Mouse (Mus musculus) hindbrain, embryonic 12.5 days (tissue): ENCODE data around the gene Rcan2. TPM values are rescaled to one million over a fixed set of nuclear protein-coding genes. Genes with fewer than 3 reads are reported as not detected.
A peak's percentile ranks its signal among the peaks of the same experiment; 100 is the strongest.

Experiments used
- ATAC-seq: fragments of 200-750 bp; cut with Nextera tagmentation; 2 replicates; pipeline ENCODE4 v1.8.0; 2017; ENCODE audit warnings: moderate TSS enrichment; ENCODE audit not compliant: low FRiP score
- H3K27ac ChIP-seq: fragments of 300-500 bp; sonication (generic); 2 replicates; pipeline ENCODE4 v1.5.1; 2016; ENCODE audit warnings: mild to moderate bottlenecking
- H3K27me3 ChIP-seq: fragments of 300-500 bp; sonication (generic); 2 replicates; pipeline ENCODE4 v1.6.1; 2016; ENCODE audit warnings: mild to moderate bottlenecking
- H3K36me3 ChIP-seq: fragments of 300-500 bp; sonication (generic); 2 replicates; pipeline ENCODE4 v1.6.1; 2016; ENCODE audit warnings: mild to moderate bottlenecking
- H3K4me1 ChIP-seq: fragments of 300-500 bp; sonication (generic); 2 replicates; pipeline ENCODE4 v1.6.1; 2016
- H3K4me2 ChIP-seq: fragments of 300-500 bp; sonication (generic); replicated peaks from 2 replicates; pipeline ENCODE4 v1.6.1; 2016; ENCODE audit warnings: mild to moderate bottlenecking
- H3K4me3 ChIP-seq: fragments of 300-500 bp; sonication (generic); 2 replicates; pipeline ENCODE4 v1.5.1; 2016; ENCODE audit warnings: mild to moderate bottlenecking
- H3K9ac ChIP-seq: fragments of 300-500 bp; sonication (generic); 2 replicates; pipeline ENCODE4 v1.6.1; 2016; ENCODE audit warnings: mild to moderate bottlenecking, moderate library complexity
- H3K9me3 ChIP-seq: fragments of 300-500 bp; sonication (generic); replicated peaks from 2 replicates; pipeline ENCODE4 v1.6.1; 2016; ENCODE audit warnings: mild to moderate bottlenecking
- WGBS: fragments of 180-500 bp; shearing (Covaris S2); methylation state at CpG from one replicate; pipeline ENCODE4 v1.1.7; 2016; 5-methylcytosine and 5-hydroxymethylcytosine counted together
- polyA plus RNA-seq: library from polyadenylated mRNA; unstranded; fragments of >200 nt; fragmentation: Nextera tagmentation; extraction: Ambion mirVana; gene quantifications from 2 replicates; pipeline ENCODE4 v1.2.1, GENCODE M21; 2016

Gene Rcan2
- polyA plus RNA-seq, 1 experiment from 2014 or later, result 51.9 TPM

GRCm38 (mm10) chr17:44029616-44030015 is 228.5 kb downstream of the Rcan2 start:
- ATAC-seq, result no peak

DNA sequence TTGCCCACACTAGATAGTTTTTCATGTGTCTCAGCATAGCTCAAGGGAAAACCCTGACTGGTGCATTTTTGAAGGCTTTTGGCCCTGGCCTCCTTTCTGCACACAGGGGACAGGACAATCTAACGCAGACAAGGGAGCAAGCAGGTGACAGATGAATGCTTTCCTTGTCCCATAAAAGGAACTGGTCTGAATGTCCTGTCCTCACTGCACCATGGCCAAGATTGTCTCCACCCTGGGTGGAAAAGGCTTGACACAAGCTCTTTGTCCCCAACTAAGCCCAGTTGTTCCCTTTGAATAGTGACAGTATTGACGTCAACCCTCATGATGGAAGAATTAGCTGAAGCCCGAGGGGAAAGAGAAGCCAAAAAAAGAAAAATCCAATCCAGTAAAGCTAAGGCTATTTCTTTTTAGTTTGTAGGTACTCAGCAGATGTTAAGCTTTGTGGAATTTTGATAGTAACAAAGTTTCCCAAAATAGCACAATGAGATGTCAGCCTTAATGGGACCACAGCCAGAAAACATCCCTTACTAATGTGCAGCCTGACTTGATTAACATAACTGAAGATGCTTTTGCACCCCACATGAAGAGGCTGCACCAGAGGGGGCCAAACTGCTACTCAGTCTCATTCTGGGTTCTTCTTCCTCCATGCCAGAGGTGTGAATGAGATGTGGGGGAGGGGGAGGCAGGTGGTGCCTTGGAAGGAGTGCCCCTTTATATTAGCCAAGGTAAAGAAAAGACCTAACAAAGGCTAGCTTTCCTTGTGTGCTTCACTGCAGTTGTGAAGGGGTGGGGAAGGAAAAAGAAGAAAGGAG is 229.8 kb downstream of the Rcan2 start:
- Histone ChIP-seq H3K4me2 (no peak overlapping the region), H3K27ac (no peak overlapping the region), H3K36me3 (no peaks in the 10 kb centered on the region), H3K4me1 (peaks cover 14% of the 10 kb centered on the region), H3K27me3 (no peaks in the 10 kb centered on the region), H3K9me3 (no peaks in the 10 kb centered on the region), H3K4me3 (no peak overlapping the region), H3K9ac (no peak overlapping the region)
- whole genome bisulfite sequencing, result 38% methylated on average over 3 of the region's 3 CpGs
- ATAC-seq, result no peak

More at GRCm38 (mm10) chr17:44029616-44030015, 228.5 kb downstream of the Rcan2 start:
- H3K4me3 ChIP-seq, result no peak overlapping the region
- WGBS, result 70% methylated on average over 5 of the region's 5 CpGs
- H3K9ac ChIP-seq, result no peak overlapping the region
- no peaks in the 10 kb centered on the region for H3K9me3 ChIP-seq
- H3K27me3 ChIP-seq, result no peaks in the 10 kb centered on the region
- H3K27ac ChIP-seq, result no peak overlapping the region
- peaks cover 19% of the 10 kb centered on the region for H3K4me1 ChIP-seq
- H3K4me2 ChIP-seq, result no peak overlapping the region
- H3K36me3 ChIP-seq, result no peaks in the 10 kb centered on the region

- 84% methylated on average over 1 of the region's 1 CpGs for WGBS
Observed at GRCm38 (mm10) chr17:44035005-44035404, 233.9 kb downstream of the Rcan2 start.

GRCm38 (mm10) chr17:44038656-44039055 is 237.5 kb downstream of the Rcan2 start:
- WGBS, result 60% methylated on average over 9 of the region's 9 CpGs
- ATAC-seq, result peak; percentile 46; the same call in 1 of the 2 replicates

More at GRCm38 (mm10) chr17:44035005-44035404, 233.9 kb downstream of the Rcan2 start:
- H3K4me2 ChIP-seq, result no peak overlapping the region
- H3K4me1 ChIP-seq, result peaks cover 9% of the 10 kb centered on the region
- H3K27me3 ChIP-seq, result no peaks in the 10 kb centered on the region
- no peak overlapping the region for H3K27ac ChIP-seq
- no peak overlapping the region for H3K9ac ChIP-seq
- H3K9me3 ChIP-seq, result no peaks in the 10 kb centered on the region
- H3K36me3 ChIP-seq, result no peaks in the 10 kb centered on the region
- H3K4me3 ChIP-seq, result no peak overlapping the region
- no peak for ATAC-seq

DNA sequence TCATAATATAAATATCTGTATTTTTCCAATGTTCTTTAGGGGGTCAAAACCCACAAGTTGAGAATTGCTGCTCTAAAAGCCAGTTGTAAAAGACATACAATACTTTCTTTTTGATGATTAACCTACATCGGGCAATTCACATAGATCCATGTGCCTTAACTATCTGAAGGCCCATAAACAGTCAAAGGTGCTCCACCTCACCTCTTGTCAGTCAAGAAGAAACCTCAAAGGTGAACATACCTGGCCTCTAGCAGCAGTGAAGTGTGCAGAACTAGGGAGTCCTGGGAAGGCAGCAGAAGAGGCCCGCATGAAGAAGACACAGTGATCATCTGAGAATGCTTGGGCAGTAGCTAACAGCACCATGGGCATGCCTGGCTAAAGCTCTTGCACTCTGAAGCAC is 239.3 kb downstream of the Rcan2 start:
- no peak overlapping the region for H3K4me2 ChIP-seq
- no peaks in the 10 kb centered on the region for H3K27me3 ChIP-seq
- H3K4me3 ChIP-seq, result no peak overlapping the region
- H3K27ac ChIP-seq, result no peak overlapping the region
- H3K4me1 ChIP-seq, result no peaks in the 10 kb centered on the region
- H3K36me3 ChIP-seq, result no peaks in the 10 kb centered on the region
- H3K9ac ChIP-seq, result no peak overlapping the region
- WGBS, result 86% methylated on average over 2 of the region's 2 CpGs
- ATAC-seq, result no peak
- H3K9me3 ChIP-seq, result no peaks in the 10 kb centered on the region

More at GRCm38 (mm10) chr17:44038656-44039055, 237.5 kb downstream of the Rcan2 start:
- Histone ChIP-seq H3K4me2 (no peak overlapping the region), H3K4me3 (no peak overlapping the region), H3K9ac (no peak overlapping the region), H3K27me3 (no peaks in the 10 kb centered on the region), H3K9me3 (no peaks in the 10 kb centered on the region), H3K4me1 (no peaks in the 10 kb centered on the region), H3K27ac (no peak overlapping the region), H3K36me3 (no peaks in the 10 kb centered on the region)

GRCm38 (mm10) chr17:44042301-44042700 is 241.2 kb downstream of the Rcan2 start:
- no peak overlapping the region for H3K9ac ChIP-seq
- no peaks in the 10 kb centered on the region for H3K36me3 ChIP-seq
- no peak for ATAC-seq
- H3K27ac ChIP-seq, result no peak overlapping the region
- no peaks in the 10 kb centered on the region for H3K9me3 ChIP-seq
- no peak overlapping the region for H3K4me2 ChIP-seq
- H3K4me3 ChIP-seq, result no peak overlapping the region
- no peaks in the 10 kb centered on the region for H3K27me3 ChIP-seq
- WGBS, result 79% methylated on average over 2 of the region's 2 CpGs
- H3K4me1 ChIP-seq, result no peaks in the 10 kb centered on the region

- Histone ChIP-seq H3K9ac (no peak overlapping the region), H3K27ac (no peak overlapping the region), H3K9me3 (no peaks in the 10 kb centered on the region), H3K4me3 (no peak overlapping the region), H3K27me3 (no peaks in the 10 kb centered on the region), H3K36me3 (no peaks in the 10 kb centered on the region), H3K4me1 (no peaks in the 10 kb centered on the region), H3K4me2 (no peak overlapping the region)
- ATAC-seq, result no peak
- 88% methylated on average over 8 of the region's 8 CpGs for WGBS
Observed at GRCm38 (mm10) chr17:44042861-44043260, 241.7 kb downstream of the Rcan2 start.

DNA sequence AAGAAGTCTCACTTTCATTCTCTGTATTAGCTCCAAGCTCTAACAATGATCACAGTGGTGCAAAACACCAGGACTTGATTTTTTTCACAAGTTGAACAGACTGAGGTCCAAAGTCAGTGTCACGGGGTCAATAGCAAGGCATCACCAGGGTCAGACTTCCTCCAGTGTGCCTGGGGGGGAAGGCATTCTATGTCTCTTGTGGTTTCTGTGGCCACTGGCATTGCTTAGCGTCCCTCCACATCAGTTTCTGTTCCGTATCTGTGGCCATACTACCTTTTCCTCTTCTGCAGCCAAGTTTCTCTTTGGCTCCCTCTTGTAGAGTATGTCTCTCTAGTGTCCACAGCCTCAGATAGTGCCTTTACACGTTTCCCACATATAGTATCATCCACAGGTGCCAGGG is 252.3 kb downstream of the Rcan2 start:
- no peaks in the 10 kb centered on the region for H3K36me3 ChIP-seq
- no peak overlapping the region for H3K9ac ChIP-seq
- H3K27ac ChIP-seq, result no peak overlapping the region
- H3K4me2 ChIP-seq, result no peak overlapping the region
- no peak overlapping the region for H3K4me3 ChIP-seq
- ATAC-seq, result no peak
- no peaks in the 10 kb centered on the region for H3K27me3 ChIP-seq
- no peaks in the 10 kb centered on the region for H3K9me3 ChIP-seq
- WGBS, result 80% methylated on average over 4 of the region's 4 CpGs
- H3K4me1 ChIP-seq, result no peaks in the 10 kb centered on the region

GRCm38 (mm10) chr17:44057123-44057522 is 256.0 kb downstream of the Rcan2 start:
- no peak overlapping the region for H3K9ac ChIP-seq
- H3K4me3 ChIP-seq, result no peak overlapping the region
- H3K4me1 ChIP-seq, result no peaks in the 10 kb centered on the region
- H3K27ac ChIP-seq, result no peak overlapping the region
- WGBS, result 88% methylated on average over 1 of the region's 1 CpGs
- H3K4me2 ChIP-seq, result no peak overlapping the region
- no peaks in the 10 kb centered on the region for H3K27me3 ChIP-seq
- no peaks in the 10 kb centered on the region for H3K9me3 ChIP-seq
- no peaks in the 10 kb centered on the region for H3K36me3 ChIP-seq
- ATAC-seq, result no peak

DNA sequence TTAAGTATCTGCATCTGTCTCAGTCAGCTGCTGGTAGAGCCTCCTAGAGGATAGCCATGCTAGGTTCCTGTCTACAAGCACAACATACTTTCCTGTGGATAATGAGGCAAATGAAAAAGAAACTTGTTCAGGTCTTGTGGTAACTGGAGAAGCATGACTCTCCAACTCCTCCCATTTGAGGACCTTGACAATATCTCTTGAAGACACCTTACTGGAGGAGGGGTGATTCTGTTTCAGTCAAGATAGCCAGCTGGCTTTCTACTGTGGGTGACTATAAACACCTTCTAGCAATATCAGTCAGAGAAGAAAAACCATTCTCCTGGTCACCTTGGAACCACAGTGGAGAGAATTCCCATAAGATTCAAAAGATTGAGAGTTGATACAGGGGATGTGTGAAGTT is 257.0 kb downstream of the Rcan2 start:
- H3K4me1 ChIP-seq, result no peaks in the 10 kb centered on the region
- H3K27me3 ChIP-seq, result no peaks in the 10 kb centered on the region
- no peak for ATAC-seq
- no peak overlapping the region for H3K27ac ChIP-seq
- H3K9ac ChIP-seq, result no peak overlapping the region
- H3K36me3 ChIP-seq, result no peaks in the 10 kb centered on the region
- no peaks in the 10 kb centered on the region for H3K9me3 ChIP-seq
- no peak overlapping the region for H3K4me3 ChIP-seq
- no peak overlapping the region for H3K4me2 ChIP-seq

DNA sequence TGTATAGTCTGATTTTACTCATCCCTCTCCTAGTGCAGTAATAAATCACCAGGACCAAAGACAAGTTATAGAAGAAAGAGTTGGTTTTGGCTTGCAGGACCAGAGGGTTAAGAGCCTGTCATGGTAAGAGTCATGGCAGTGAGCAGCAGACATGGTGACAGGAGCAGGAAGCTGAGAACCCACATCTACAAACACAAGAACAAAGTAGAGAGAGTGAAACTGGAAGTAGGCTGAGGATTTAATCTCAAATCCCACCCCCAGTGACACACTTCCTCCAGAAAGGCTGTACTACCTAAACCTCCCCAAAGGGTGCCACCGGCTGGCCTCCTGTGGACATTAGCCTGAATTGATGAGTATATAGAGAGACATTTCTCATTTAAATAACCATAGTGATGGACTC is 259.6 kb downstream of the Rcan2 start:
- Histone ChIP-seq H3K9me3 (no peaks in the 10 kb centered on the region), H3K4me2 (no peak overlapping the region), H3K27me3 (no peaks in the 10 kb centered on the region), H3K27ac (no peak overlapping the region), H3K9ac (no peak overlapping the region), H3K4me1 (no peaks in the 10 kb centered on the region), H3K4me3 (no peak overlapping the region), H3K36me3 (no peaks in the 10 kb centered on the region)
- no peak for ATAC-seq
- 83% methylated on average over 1 of the region's 1 CpGs for WGBS

DNA sequence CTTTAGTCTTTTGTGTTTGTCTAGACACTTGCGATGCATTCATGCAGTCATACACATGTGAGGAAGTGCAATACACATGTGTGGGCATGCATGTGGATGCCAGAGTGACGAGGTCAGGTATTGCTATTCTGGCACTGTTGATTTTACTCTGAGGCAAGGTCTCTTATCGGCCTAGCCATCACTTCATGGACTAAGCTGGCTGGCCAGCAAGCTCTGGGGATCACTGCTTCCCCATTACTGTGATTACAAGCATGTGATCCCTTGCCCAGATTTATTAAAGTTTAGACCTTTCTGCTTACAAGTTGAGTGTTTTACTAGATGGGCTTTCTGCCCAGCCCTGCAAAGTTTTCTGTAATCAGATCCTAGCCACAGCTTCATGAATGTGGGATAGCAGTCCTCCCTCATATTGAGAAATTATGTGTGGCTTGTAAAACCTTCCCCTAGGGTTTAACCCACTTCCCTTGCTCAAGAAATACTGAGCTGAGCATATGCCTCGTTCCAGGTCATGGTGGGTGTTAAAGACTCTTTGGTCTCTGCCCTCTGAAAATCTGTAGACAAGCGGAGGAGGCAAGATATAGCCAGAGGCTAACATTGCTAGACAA is 260.2 kb downstream of the Rcan2 start:
- Histone ChIP-seq H3K4me3 (no peak overlapping the region), H3K27me3 (no peaks in the 10 kb centered on the region), H3K27ac (no peak overlapping the region), H3K9ac (no peak overlapping the region), H3K4me2 (no peak overlapping the region), H3K36me3 (no peaks in the 10 kb centered on the region), H3K4me1 (no peaks in the 10 kb centered on the region), H3K9me3 (no peaks in the 10 kb centered on the region)
- WGBS, result 79% methylated on average over 5 of the region's 5 CpGs
- no peak for ATAC-seq

DNA sequence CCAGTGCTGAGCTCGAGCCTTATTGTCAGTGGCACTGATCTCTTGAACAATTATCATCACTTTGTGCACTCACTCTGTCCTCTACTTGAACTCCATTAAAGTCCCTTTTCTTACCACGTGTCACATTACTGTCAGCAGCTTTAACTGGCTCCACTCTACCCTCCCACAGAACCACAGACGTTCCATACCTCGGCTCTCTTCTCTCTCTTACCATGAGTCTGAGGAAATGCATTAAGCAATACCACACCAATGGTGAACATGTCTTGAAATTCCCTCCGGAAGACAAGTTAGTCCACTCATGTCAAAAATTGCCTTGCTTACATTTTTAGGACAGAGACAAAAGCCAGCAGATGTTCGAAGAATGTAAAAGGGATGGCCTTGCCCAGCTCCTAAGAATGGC is 267.7 kb downstream of the Rcan2 start:
- no peak for ATAC-seq
- H3K27me3 ChIP-seq, result no peaks in the 10 kb centered on the region
- H3K9me3 ChIP-seq, result no peaks in the 10 kb centered on the region
- H3K4me1 ChIP-seq, result no peaks in the 10 kb centered on the region
- no peak overlapping the region for H3K4me2 ChIP-seq
- WGBS, result 83% methylated on average over 6 of the region's 6 CpGs
- no peaks in the 10 kb centered on the region for H3K36me3 ChIP-seq
- no peak overlapping the region for H3K4me3 ChIP-seq
- H3K27ac ChIP-seq, result no peak overlapping the region
- H3K9ac ChIP-seq, result no peak overlapping the region
